Comparison of ENCODE assay signal across 7 mouse cellular contexts in genomic region chr11:87404111-87404853, GRCm38 (mm10). TPM values are rescaled to one million over a fixed set of nuclear protein-coding genes. Genes with fewer than 3 reads are reported as not detected.
DNase-seq lines count a peak whose midpoint lies in the region; ATAC-seq and TF ChIP-seq lines count a peak whose summit lies in the region.

No protein-coding gene starts in this region.

- peak overlapping the region; percentile 55 for H3K4me3 ChIP-seq in embryonic facial prominence, embryonic 11.5 days (ENCODE audit: low read depth, low read length)
- H3K4me3 ChIP-seq in kidney, adult 2 months (ENCODE audit: insufficient read depth, low read depth, low read length): peak overlapping the region; percentile 65
- H3K4me3 ChIP-seq in limb, embryonic 12.5 days (replicated peaks): peak overlapping the region; percentile 56
- H3K4me3 ChIP-seq in midbrain, embryonic 15.5 days: peak overlapping the region; percentile 66
- peak overlapping the region; percentile 67 for H3K4me3 ChIP-seq in spleen, adult 2 months (ENCODE audit: extremely low read depth, insufficient read depth, insufficient read length)

- peak; percentile 46 for TF ChIP-seq POLR2A in kidney, adult 2 months (IDR thresholded peaks at IDR 0.05; ENCODE audit: low read depth, low read length)
- peak; percentile 75 for TF ChIP-seq POLR2A in spleen, adult 2 months (IDR thresholded peaks at IDR 0.05; ENCODE audit: low read depth, low read length)

- no peak for TF ChIP-seq CTCF in kidney, adult 2 months (conservative IDR thresholded peaks at IDR 0.05; ENCODE audit: insufficient read depth, insufficient read length, low read depth, low read length)
- peak; percentile 4; the same call in 1 of the 2 replicates for TF ChIP-seq CTCF in spleen, adult 2 months (IDR thresholded peaks at IDR 0.05; ENCODE audit: extremely low read depth, insufficient read depth, insufficient read length, insufficient replicate concordance)

- 2% methylated on average over 58 of the region's 58 CpGs for WGBS in embryonic facial prominence, embryonic 11.5 days
- WGBS in kidney, adult 2 months: 1% methylated on average over 58 of the region's 58 CpGs
- WGBS in limb, embryonic 12.5 days: 3% methylated on average over 58 of the region's 58 CpGs
- WGBS in midbrain, embryonic 15.5 days: 2% methylated on average over 58 of the region's 58 CpGs
- WGBS in spleen, adult 2 months: 2% methylated on average over 58 of the region's 58 CpGs

- peak; percentile 98 for DNase-seq in adrenal gland, postnatal 14 days
- peak; percentile 97 for DNase-seq in embryonic facial prominence, embryonic 11.5 days (ENCODE audit: low spot score)
- DNase-seq in heart, adult 18-20 months: peak; percentile 96 to 98
- peak; percentile 97 for DNase-seq in kidney, adult 2 months
- DNase-seq in spleen, adult 2 months (ENCODE audit: low read depth in 1 of 2, low spot score in 2 of 2): peak; percentile 94 to 96

- H3K9me3 ChIP-seq in embryonic facial prominence, embryonic 11.5 days (replicated peaks; ENCODE audit: control insufficient read depth, low read length): no peaks in the 10 kb centered on the region
- H3K9me3 ChIP-seq in limb, embryonic 12.5 days: no peaks in the 10 kb centered on the region
- no peaks in the 10 kb centered on the region for H3K9me3 ChIP-seq in midbrain, embryonic 15.5 days

- H3K36me3 ChIP-seq in embryonic facial prominence, embryonic 11.5 days (replicated peaks; ENCODE audit: control insufficient read depth, insufficient read depth, low read depth, low read length): no peaks in the 10 kb centered on the region
- no peaks in the 10 kb centered on the region for H3K36me3 ChIP-seq in kidney, adult 2 months (ENCODE audit: control insufficient read depth, insufficient read depth, low read length)
- H3K36me3 ChIP-seq in limb, embryonic 12.5 days: peaks cover 20% of the 10 kb centered on the region
- no peaks in the 10 kb centered on the region for H3K36me3 ChIP-seq in midbrain, embryonic 15.5 days (replicated peaks)
- no peaks in the 10 kb centered on the region for H3K36me3 ChIP-seq in spleen, adult 2 months (ENCODE audit: control insufficient read depth, insufficient read depth, low read length)

- peak overlapping the region; percentile 78 for H3K9ac ChIP-seq in embryonic facial prominence, embryonic 11.5 days (replicated peaks; ENCODE audit: low read length)
- peak overlapping the region; percentile 78 for H3K9ac ChIP-seq in limb, embryonic 12.5 days (replicated peaks)
- peak overlapping the region; percentile 80 for H3K9ac ChIP-seq in midbrain, embryonic 15.5 days

- peak; percentile 87 for ATAC-seq in embryonic facial prominence, embryonic 11.5 days (replicated peaks; ENCODE audit: insufficient number of reproducible peaks, low FRiP score, low TSS enrichment, low read depth)
- peak; percentile 88 for ATAC-seq in limb, embryonic 12.5 days (ENCODE audit: insufficient number of reproducible peaks, insufficient read depth, low FRiP score, low TSS enrichment, low read depth)
- peak; percentile 89 for ATAC-seq in midbrain, embryonic 15.5 days (replicated peaks)

- peak overlapping the region; percentile 88 for H3K27ac ChIP-seq in embryonic facial prominence, embryonic 11.5 days (replicated peaks; ENCODE audit: low read depth, low read length)
- peak overlapping the region; percentile 44 for H3K27ac ChIP-seq in kidney, adult 2 months (ENCODE audit: insufficient read depth, low read depth, low read length)
- H3K27ac ChIP-seq in limb, embryonic 12.5 days: peak overlapping the region; percentile 97
- H3K27ac ChIP-seq in midbrain, embryonic 15.5 days: peak overlapping the region; percentile 97
- H3K27ac ChIP-seq in spleen, adult 2 months (ENCODE audit: insufficient read depth, low read length): peak overlapping the region; percentile 80

- peak overlapping the region; percentile 42 for H3K4me2 ChIP-seq in embryonic facial prominence, embryonic 11.5 days (ENCODE audit: low read depth, low read length)
- peak overlapping the region; percentile 63 for H3K4me2 ChIP-seq in limb, embryonic 12.5 days
- H3K4me2 ChIP-seq in midbrain, embryonic 15.5 days: peak overlapping the region; percentile 60

- no peaks in the 10 kb centered on the region for H3K4me1 ChIP-seq in embryonic facial prominence, embryonic 11.5 days (ENCODE audit: control insufficient read depth, insufficient read depth, low read length)
- H3K4me1 ChIP-seq in kidney, adult 2 months (ENCODE audit: control insufficient read depth, insufficient read depth, low read length): no peaks in the 10 kb centered on the region; the same call in 1 of the 2 replicates
- H3K4me1 ChIP-seq in limb, embryonic 12.5 days (replicated peaks): peaks cover 3% of the 10 kb centered on the region
- H3K4me1 ChIP-seq in midbrain, embryonic 15.5 days: peaks cover 7% of the 10 kb centered on the region
- H3K4me1 ChIP-seq in spleen, adult 2 months (ENCODE audit: control insufficient read depth, insufficient read depth, insufficient read length): no peaks in the 10 kb centered on the region

- no peaks in the 10 kb centered on the region for H3K27me3 ChIP-seq in embryonic facial prominence, embryonic 11.5 days (ENCODE audit: control insufficient read depth, insufficient read depth, low read length)
- no peaks in the 10 kb centered on the region for H3K27me3 ChIP-seq in kidney, adult 2 months (replicated peaks; ENCODE audit: control insufficient read depth, insufficient read depth, low read length)
- no peaks in the 10 kb centered on the region for H3K27me3 ChIP-seq in limb, embryonic 12.5 days
- H3K27me3 ChIP-seq in midbrain, embryonic 15.5 days (replicated peaks): no peaks in the 10 kb centered on the region
- no peaks in the 10 kb centered on the region for H3K27me3 ChIP-seq in spleen, adult 2 months (ENCODE audit: control insufficient read depth, insufficient read depth, low read length)

RNA-seq across cellular contexts. Expression of gene Rad51c, which starts 0.5 kb away (rescaled TPM):
- 2.9 and 3.6 TPM in 2 replicates for total RNA-seq in adrenal gland, postnatal 14 days (2021)
- 12.1 and 13.5 TPM in 2 replicates for polyA plus RNA-seq in embryonic facial prominence, embryonic 11.5 days (2014; fragmentation: Nextera tagmentation; extraction: Ambion mirVana)
- 1 to 10 TPM; 1.8 to 1.9 TPM for total RNA-seq in heart, adult 18-20 months (2021)
- 0.46 and 0.77 TPM in 2 replicates for polyA plus RNA-seq in kidney, adult 2 months (2012; rRNA removed)
- polyA plus RNA-seq in limb, embryonic 12.5 days (2016; fragmentation: Nextera tagmentation; extraction: Ambion mirVana): 11.8 and 12.3 TPM in 2 replicates
- polyA plus RNA-seq in midbrain, embryonic 15.5 days (2015; fragmentation: Nextera tagmentation; extraction: Ambion mirVana): 4.0 and 4.5 TPM in 2 replicates
- 0.56 and 0.67 TPM in 2 replicates for polyA plus RNA-seq in spleen, adult 2 months (2012; rRNA removed)

RNA-seq across cellular contexts. Expression of gene Tex14, which starts 0.6 kb away (rescaled TPM):
- total RNA-seq in adrenal gland, postnatal 14 days (2021): 0.53 and 0.67 TPM in 2 replicates
- polyA plus RNA-seq in embryonic facial prominence, embryonic 11.5 days (2014; fragmentation: Nextera tagmentation; extraction: Ambion mirVana): 0.42 and 0.80 TPM in 2 replicates
- total RNA-seq in heart, adult 18-20 months (2021): under 1 TPM; 0.07 to 0.15 TPM
- polyA plus RNA-seq in kidney, adult 2 months (2012; rRNA removed): 0.08 and 0.34 TPM in 2 replicates
- 0.47 and 0.81 TPM in 2 replicates for polyA plus RNA-seq in limb, embryonic 12.5 days (2016; fragmentation: Nextera tagmentation; extraction: Ambion mirVana)
- polyA plus RNA-seq in midbrain, embryonic 15.5 days (2015; fragmentation: Nextera tagmentation; extraction: Ambion mirVana): 0.28 and 0.50 TPM in 2 replicates
- 0.16 TPM in 2 replicates for polyA plus RNA-seq in spleen, adult 2 months (2012; rRNA removed)

RNA-seq across cellular contexts. Expression of gene Ppm1e, which starts 45.5 kb away (rescaled TPM):
- total RNA-seq in adrenal gland, postnatal 14 days (2021): 14.6 and 16.1 TPM in 2 replicates
- 3.9 and 4.1 TPM in 2 replicates for polyA plus RNA-seq in embryonic facial prominence, embryonic 11.5 days (2014; fragmentation: Nextera tagmentation; extraction: Ambion mirVana)
- 1 to 10 TPM; 4.0 to 6.7 TPM for total RNA-seq in heart, adult 18-20 months (2021)
- polyA plus RNA-seq in kidney, adult 2 months (2012; rRNA removed): 0.62 and 0.70 TPM in 2 replicates
- polyA plus RNA-seq in limb, embryonic 12.5 days (2016; fragmentation: Nextera tagmentation; extraction: Ambion mirVana): 2.1 and 3.0 TPM in 2 replicates
- 27.5 and 27.7 TPM in 2 replicates for polyA plus RNA-seq in midbrain, embryonic 15.5 days (2015; fragmentation: Nextera tagmentation; extraction: Ambion mirVana)
- polyA plus RNA-seq in spleen, adult 2 months (2012; rRNA removed): 0.86 and 1.4 TPM in 2 replicates

Comparison
In these comparisons a context has a peak if more than half of its experiments do, and no peak if none do; other contexts are left out.
1. Peak in every context shown above with its lines: DNase-seq, ATAC-seq, H3K4me3 ChIP-seq and H3K27ac ChIP-seq.
2. H3K27ac ChIP-seq: peak in every context shown above with its lines; median percentile 97 in limb, embryonic 12.5 days; 97 in midbrain, embryonic 15.5 days; 88 in embryonic facial prominence, embryonic 11.5 days; 80 in spleen, adult 2 months; 44 in kidney, adult 2 months.